Mouse (Mus musculus): ENCODE measurements around the gene Slc16a3. TPM values are rescaled to one million over a fixed set of nuclear protein-coding genes. Genes with fewer than 3 reads are reported as not detected.

Gene Slc16a3
- polyA plus RNA-seq, 1 experiment from 2014 or later, result 9.0 TPM

DNA sequence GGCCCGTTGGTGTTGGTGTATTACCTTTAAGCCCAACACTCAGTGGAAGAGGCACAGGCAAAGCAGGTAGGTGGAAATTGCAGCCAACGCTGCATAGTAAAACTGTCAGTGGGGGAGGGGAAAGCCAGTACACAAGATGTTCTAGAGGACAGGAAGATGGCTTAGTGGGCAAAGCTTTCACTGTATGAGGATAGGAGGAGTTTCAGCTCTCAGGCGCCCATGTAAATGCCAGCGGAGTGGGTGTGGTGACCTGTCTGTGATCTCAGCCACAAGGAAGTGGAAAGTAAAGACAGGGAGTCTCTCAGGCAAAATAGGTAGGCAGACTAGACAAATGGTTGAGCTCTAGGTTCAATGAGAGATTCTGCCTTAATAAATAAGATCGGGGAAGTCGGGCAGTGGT, 7.3 kb upstream of the Slc16a3 start:
- H3K4me1 ChIP-seq (ENCODE audit: control insufficient read depth, insufficient read depth, low read length), result no peaks in the 10 kb centered on the region
- no peaks in the 10 kb centered on the region for H3K9me3 ChIP-seq (replicated peaks; ENCODE audit: control insufficient read depth, low read length, poor library complexity, severe bottlenecking)
- H3K9ac ChIP-seq (ENCODE audit: low read depth, low read length), result no peak overlapping the region
- WGBS, result 94% methylated on average over 6 of the region's 6 CpGs
- no peak for ATAC-seq
- no peaks in the 10 kb centered on the region for H3K27me3 ChIP-seq (ENCODE audit: control insufficient read depth, insufficient read depth, low read depth, low read length)
- H3K4me2 ChIP-seq (ENCODE audit: low read length), result no peak overlapping the region
- no peak overlapping the region for H3K27ac ChIP-seq (ENCODE audit: low read length)
- H3K4me3 ChIP-seq (ENCODE audit: low read depth, low read length), result no peak overlapping the region
- no peaks in the 10 kb centered on the region for H3K36me3 ChIP-seq (ENCODE audit: control insufficient read depth, insufficient read depth, low read length)

DNA sequence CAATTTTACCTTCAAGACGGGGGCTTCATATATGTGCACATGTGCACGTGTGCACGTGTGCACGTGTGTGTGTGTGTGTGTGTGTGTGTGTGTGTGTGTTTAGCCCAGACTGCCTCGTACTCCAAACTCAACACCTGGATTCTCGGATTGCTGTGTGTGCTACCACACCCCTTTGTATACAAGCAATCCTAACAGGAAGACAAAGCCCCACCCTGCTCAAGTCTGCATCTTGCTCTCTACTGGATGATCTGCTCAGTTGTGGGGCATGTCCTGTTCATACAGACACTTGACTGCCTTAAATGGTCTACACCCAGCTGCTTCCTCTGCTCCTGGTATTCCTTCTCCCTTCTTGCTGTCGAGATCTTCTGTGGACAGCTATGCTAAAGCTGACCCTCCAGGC, 3.0 kb upstream of the Slc16a3 start:
- no peak for ATAC-seq
- H3K9me3 ChIP-seq (replicated peaks; ENCODE audit: control insufficient read depth, low read length, poor library complexity, severe bottlenecking), result no peaks in the 10 kb centered on the region
- no peaks in the 10 kb centered on the region for H3K36me3 ChIP-seq (ENCODE audit: control insufficient read depth, insufficient read depth, low read length)
- no peak overlapping the region for H3K27ac ChIP-seq (ENCODE audit: low read length)
- no peak overlapping the region for H3K4me2 ChIP-seq (ENCODE audit: low read length)
- peaks cover 24% of the 10 kb centered on the region for H3K27me3 ChIP-seq (ENCODE audit: control insufficient read depth, insufficient read depth, low read depth, low read length)
- peaks cover 2% of the 10 kb centered on the region; the same call in 1 of the 2 replicates for H3K4me1 ChIP-seq (ENCODE audit: control insufficient read depth, insufficient read depth, low read length)
- WGBS, result 82% methylated on average over 7 of the region's 7 CpGs
- no peak overlapping the region for H3K9ac ChIP-seq (ENCODE audit: low read depth, low read length)
- no peak overlapping the region for H3K4me3 ChIP-seq (ENCODE audit: low read depth, low read length)

DNA sequence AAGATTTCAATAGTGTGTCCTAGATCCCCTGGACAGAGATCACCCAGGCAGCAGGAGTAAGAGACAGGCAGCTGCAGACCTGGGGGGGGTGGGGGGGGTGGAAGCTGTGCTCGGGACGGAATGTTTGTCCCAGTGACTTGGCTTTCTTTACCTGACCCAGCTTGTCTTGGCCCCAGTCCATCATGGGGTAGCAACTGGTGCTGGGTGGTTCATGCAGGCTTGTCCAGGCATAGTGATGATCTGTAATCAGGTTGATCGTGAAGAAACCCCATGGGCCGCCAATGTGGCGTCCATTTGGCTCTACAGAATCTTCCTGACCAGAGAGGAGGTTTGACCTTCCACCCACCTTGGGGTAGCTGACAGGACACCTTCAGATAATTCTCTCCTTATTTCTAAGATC, 2.4 kb upstream of the Slc16a3 start:
- Histone ChIP-seq H3K36me3 (ENCODE audit: control insufficient read depth, insufficient read depth, low read length) (no peaks in the 10 kb centered on the region), H3K9ac (ENCODE audit: low read depth, low read length) (no peak overlapping the region), H3K9me3 (replicated peaks; ENCODE audit: control insufficient read depth, low read length, poor library complexity, severe bottlenecking) (no peaks in the 10 kb centered on the region), H3K27me3 (ENCODE audit: control insufficient read depth, insufficient read depth, low read depth, low read length) (peaks cover 24% of the 10 kb centered on the region), H3K4me1 (ENCODE audit: control insufficient read depth, insufficient read depth, low read length) (peaks cover 2% of the 10 kb centered on the region; the same call in 1 of the 2 replicates), H3K27ac (ENCODE audit: low read length) (no peak overlapping the region), H3K4me3 (ENCODE audit: low read depth, low read length) (no peak overlapping the region), H3K4me2 (ENCODE audit: low read length) (no peak overlapping the region)
- no peak for ATAC-seq
- 90% methylated on average over 5 of the region's 5 CpGs for WGBS

DNA sequence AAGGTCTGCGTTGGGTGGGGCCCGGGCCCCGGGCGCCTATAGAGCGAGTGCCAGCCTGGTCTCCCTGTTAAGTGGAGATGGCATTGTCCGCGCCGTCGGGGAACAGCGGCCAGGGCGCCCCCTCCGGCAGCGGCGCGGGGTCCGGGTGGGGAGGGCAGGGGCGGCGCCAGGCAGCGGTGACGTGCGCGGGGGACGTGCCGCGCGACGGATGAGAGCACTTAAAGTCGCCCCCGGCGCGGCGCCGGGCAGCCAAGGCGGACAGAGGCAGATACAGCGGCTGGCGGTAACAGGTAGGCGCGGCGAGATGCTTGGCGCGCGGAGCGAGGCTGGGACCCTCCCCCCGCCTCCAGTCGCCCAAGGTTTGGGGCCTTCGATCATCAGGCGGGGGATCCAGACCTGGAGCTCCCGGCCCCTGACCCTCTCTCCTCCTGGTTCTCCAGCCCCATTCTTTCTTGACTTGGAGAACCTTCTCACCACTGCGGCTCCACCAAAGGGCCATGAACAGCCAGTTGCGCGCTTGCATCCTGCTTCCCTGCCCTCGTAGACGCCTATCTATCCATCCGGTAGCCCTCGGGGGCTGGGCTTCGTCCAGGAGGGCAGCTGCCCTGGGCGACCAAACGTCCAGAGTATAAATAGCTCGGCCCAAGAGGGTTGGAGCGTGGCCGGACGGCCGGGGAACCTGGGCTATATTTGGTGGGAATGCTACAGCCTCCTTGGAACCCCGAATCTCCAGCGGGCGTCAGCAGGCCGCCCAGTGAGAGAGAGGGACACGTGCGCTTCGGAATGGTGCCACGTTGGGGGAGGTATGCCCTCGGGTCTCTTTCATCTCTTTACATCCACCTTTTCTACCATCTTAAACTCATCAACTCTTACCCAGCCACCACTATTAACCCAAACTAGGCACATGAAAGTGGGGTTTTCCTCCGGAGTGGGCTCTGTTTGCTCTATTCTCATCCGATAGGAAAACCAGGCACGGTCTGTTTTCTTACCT, 876 bp downstream of the Slc16a3 start:
- no peak for ATAC-seq
- Histone ChIP-seq H3K36me3 (ENCODE audit: control insufficient read depth, insufficient read depth, low read length) (no peaks in the 10 kb centered on the region), H3K27ac (ENCODE audit: low read length) (no peak overlapping the region), H3K4me1 (ENCODE audit: control insufficient read depth, insufficient read depth, low read length) (peaks cover 7% of the 10 kb centered on the region; the same call in 1 of the 2 replicates), H3K9ac (ENCODE audit: low read depth, low read length) (peak overlapping the region; percentile 39; the same call in 1 of the 2 replicates), H3K27me3 (ENCODE audit: control insufficient read depth, insufficient read depth, low read depth, low read length) (peaks cover 24% of the 10 kb centered on the region), H3K9me3 (replicated peaks; ENCODE audit: control insufficient read depth, low read length, poor library complexity, severe bottlenecking) (no peaks in the 10 kb centered on the region), H3K4me3 (ENCODE audit: low read depth, low read length) (peak overlapping the region; percentile 39), H3K4me2 (ENCODE audit: low read length) (peak overlapping the region; percentile 54)
- 2% methylated on average over 58 of the region's 75 CpGs for WGBS

DNA sequence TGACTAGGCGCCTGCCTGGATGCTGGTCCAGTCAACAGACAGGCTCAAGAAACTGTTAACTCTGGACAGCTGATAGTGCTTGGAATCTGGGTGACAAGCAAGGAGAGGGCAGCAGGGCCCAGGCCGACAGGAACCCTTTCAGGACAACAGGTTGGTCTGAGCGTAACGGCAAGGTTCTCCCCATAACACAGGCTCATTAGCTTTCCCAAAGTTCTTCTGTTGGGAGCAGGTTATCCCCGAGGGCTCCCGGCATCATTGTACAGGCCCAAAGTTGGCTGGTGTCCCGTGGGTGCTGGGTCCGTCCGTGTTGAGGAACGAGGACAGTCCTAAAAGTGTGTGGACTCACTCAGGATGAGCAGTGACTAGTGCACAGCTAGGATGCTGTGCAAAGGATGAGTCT, 1.6 kb downstream of the Slc16a3 start:
- WGBS, result 13% methylated on average over 10 of the region's 10 CpGs
- no peaks in the 10 kb centered on the region for H3K36me3 ChIP-seq (ENCODE audit: control insufficient read depth, insufficient read depth, low read length)
- peaks cover 7% of the 10 kb centered on the region; the same call in 1 of the 2 replicates for H3K4me1 ChIP-seq (ENCODE audit: control insufficient read depth, insufficient read depth, low read length)
- no peak overlapping the region for H3K4me2 ChIP-seq (ENCODE audit: low read length)
- peaks cover 24% of the 10 kb centered on the region for H3K27me3 ChIP-seq (ENCODE audit: control insufficient read depth, insufficient read depth, low read depth, low read length)
- no peak overlapping the region for H3K9ac ChIP-seq (ENCODE audit: low read depth, low read length)
- H3K27ac ChIP-seq (ENCODE audit: low read length), result no peak overlapping the region
- ATAC-seq, result no peak
- H3K4me3 ChIP-seq (ENCODE audit: low read depth, low read length), result no peak overlapping the region
- H3K9me3 ChIP-seq (replicated peaks; ENCODE audit: control insufficient read depth, low read length, poor library complexity, severe bottlenecking), result no peaks in the 10 kb centered on the region

DNA sequence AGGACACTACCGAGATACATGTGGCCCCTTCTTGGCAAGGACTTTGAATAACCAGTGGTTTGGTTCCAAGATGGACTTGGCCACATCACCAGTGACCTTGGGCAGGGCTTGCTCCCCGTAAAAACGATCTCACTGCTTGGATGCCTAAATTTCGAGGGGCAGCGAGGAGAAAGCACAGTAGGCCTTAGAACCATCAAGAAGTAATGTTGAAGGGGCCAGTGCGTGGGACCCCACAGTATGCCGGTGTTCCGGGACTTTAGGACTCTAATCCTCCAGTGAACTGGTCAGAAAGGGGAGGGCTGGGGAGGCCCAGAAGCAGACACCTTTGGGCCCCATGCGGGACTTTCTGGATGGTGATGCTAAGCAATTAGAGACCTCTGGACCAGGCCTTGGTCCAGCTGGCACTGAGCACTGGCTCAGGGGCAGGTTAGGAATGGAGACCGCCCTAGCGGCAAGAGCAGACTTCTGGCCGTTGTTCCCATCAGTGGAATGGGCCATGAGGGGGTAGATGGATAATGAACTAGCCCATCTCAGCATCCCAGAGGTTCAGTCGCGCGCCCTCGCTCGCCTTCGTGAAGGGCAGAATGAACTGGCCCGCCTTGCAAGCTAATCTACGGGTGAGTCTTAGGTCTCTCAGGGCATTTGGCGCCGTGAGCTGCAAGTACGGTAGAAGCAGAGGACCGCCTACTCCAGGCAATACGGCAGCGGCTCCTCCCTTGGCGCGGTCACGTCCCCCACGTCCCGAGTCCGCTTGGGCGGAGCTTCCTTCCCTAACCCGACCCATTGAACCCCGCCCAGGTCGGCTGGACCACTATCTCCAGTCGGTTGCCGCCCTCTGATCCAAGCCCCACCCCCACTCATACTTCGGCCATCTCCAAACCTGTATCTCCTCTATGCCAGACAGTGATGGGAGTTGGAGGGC, 2.3 kb downstream of the Slc16a3 start:
- no peak overlapping the region for H3K27ac ChIP-seq (ENCODE audit: low read length)
- no peaks in the 10 kb centered on the region for H3K9me3 ChIP-seq (replicated peaks; ENCODE audit: control insufficient read depth, low read length, poor library complexity, severe bottlenecking)
- H3K36me3 ChIP-seq (ENCODE audit: control insufficient read depth, insufficient read depth, low read length), result no peaks in the 10 kb centered on the region
- H3K4me2 ChIP-seq (ENCODE audit: low read length), result peak overlapping the region; percentile 56
- H3K27me3 ChIP-seq (ENCODE audit: control insufficient read depth, insufficient read depth, low read depth, low read length), result peaks cover 24% of the 10 kb centered on the region
- WGBS, result 2% methylated on average over 39 of the region's 39 CpGs
- H3K4me3 ChIP-seq (ENCODE audit: low read depth, low read length), result peak overlapping the region; percentile 39
- H3K9ac ChIP-seq (ENCODE audit: low read depth, low read length), result peak overlapping the region; percentile 52
- ATAC-seq, result peak; percentile 54
- peaks cover 7% of the 10 kb centered on the region; the same call in 1 of the 2 replicates for H3K4me1 ChIP-seq (ENCODE audit: control insufficient read depth, insufficient read depth, low read length)

DNA sequence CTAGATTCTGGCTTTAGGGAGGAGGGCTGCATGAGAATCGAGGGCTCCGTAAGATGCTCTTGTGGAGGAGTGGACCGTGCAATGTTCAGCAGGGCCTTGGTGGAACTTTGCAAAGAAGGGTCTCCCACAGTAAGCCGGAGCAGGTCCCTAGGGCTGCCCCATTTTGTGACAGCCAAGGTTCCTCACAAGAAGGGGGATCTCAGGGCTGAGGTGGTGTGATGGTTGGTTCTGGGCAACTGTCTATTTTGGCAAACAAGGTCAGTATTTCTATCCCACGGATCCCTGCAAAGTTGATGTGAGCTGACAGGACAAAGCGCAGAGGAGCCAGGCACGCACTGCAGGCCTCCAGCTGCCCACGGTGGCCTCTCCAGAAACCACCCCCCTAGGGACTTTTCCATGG, 3.0 kb downstream of the Slc16a3 start:
- Histone ChIP-seq H3K27ac (ENCODE audit: low read length) (no peak overlapping the region), H3K4me2 (ENCODE audit: low read length) (peak overlapping the region; percentile 56), H3K36me3 (ENCODE audit: control insufficient read depth, insufficient read depth, low read length) (no peaks in the 10 kb centered on the region), H3K4me3 (ENCODE audit: low read depth, low read length) (peak overlapping the region; percentile 39), H3K27me3 (ENCODE audit: control insufficient read depth, insufficient read depth, low read depth, low read length) (peaks cover 24% of the 10 kb centered on the region), H3K4me1 (ENCODE audit: control insufficient read depth, insufficient read depth, low read length) (peaks cover 7% of the 10 kb centered on the region; the same call in 1 of the 2 replicates), H3K9me3 (replicated peaks; ENCODE audit: control insufficient read depth, low read length, poor library complexity, severe bottlenecking) (no peaks in the 10 kb centered on the region), H3K9ac (ENCODE audit: low read depth, low read length) (peak overlapping the region; percentile 52)
- ATAC-seq, result 0 out of 2 replicates have a peak, but pooled peaks have one; percentile 16
- WGBS, result 17% methylated on average over 8 of the region's 8 CpGs

DNA sequence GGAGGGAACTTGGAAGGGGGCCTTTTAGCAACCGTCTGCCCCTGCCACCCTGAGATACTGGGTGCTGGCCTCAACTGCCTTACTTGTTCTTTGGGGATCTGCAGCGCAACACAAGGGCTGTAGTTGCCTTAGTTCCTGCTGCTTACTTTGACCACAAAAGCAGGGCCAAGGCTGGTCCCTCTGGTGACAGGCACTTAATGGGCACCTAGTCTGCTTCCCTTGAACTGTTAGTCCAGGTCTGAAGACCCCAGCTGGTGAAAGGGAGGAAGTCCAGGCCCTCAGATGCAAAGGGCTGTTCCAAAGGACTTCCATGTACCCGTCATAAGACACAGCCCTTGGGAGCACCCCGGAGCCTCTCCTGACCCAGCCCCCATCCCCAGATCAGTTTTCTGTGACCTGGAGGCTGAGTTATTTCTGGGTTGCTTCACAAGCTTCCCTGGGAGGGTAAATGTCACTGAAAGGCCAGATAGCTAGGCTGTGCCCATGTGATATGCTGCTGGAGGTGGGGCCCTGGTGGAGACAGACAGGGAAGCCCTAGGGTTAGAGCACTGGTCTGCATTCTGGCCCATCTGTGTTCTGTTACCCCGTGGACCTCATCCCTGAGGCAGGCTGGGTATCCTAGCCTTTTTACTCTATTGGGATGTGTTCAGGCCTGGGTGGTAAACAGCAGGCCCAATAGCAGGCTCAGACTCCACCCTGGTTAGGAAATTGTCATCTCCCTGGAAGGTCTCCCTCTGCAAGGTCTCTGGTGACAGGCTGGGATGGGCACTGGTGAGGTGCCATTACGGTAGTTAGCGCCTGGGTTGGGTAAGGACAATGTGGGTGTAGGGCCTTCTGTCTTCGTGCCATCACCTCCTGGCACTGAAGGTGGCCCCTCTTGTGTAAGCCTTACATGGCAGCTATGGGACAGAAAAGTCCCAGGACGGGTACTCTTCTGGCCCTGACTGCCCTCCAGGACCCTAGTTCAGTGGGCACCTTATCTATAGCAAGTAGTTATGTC, 3.8 kb downstream of the Slc16a3 start:
- ATAC-seq, result no peak
- Histone ChIP-seq H3K9ac (ENCODE audit: low read depth, low read length) (no peak overlapping the region), H3K9me3 (replicated peaks; ENCODE audit: control insufficient read depth, low read length, poor library complexity, severe bottlenecking) (no peaks in the 10 kb centered on the region), H3K4me3 (ENCODE audit: low read depth, low read length) (no peak overlapping the region), H3K27ac (ENCODE audit: low read length) (no peak overlapping the region), H3K36me3 (ENCODE audit: control insufficient read depth, insufficient read depth, low read length) (peaks cover 3% of the 10 kb centered on the region; the same call in 1 of the 2 replicates), H3K4me1 (ENCODE audit: control insufficient read depth, insufficient read depth, low read length) (peaks cover 7% of the 10 kb centered on the region; the same call in 1 of the 2 replicates), H3K4me2 (ENCODE audit: low read length) (peak overlapping the region; percentile 56), H3K27me3 (ENCODE audit: control insufficient read depth, insufficient read depth, low read depth, low read length) (peaks cover 24% of the 10 kb centered on the region)
- WGBS, result 83% methylated on average over 9 of the region's 9 CpGs
